Mouse (Mus musculus): Measurements from ENCODE around the gene Tfrc. TPM values are rescaled to one million over a fixed set of nuclear protein-coding genes. Genes with fewer than 3 reads are reported as not detected.
A peak's percentile ranks its signal among the peaks of the same experiment; 100 is the strongest.

The Tfrc gene
- polyA plus RNA-seq, 1 experiment from 2014 or later = 37.0 TPM

DNA sequence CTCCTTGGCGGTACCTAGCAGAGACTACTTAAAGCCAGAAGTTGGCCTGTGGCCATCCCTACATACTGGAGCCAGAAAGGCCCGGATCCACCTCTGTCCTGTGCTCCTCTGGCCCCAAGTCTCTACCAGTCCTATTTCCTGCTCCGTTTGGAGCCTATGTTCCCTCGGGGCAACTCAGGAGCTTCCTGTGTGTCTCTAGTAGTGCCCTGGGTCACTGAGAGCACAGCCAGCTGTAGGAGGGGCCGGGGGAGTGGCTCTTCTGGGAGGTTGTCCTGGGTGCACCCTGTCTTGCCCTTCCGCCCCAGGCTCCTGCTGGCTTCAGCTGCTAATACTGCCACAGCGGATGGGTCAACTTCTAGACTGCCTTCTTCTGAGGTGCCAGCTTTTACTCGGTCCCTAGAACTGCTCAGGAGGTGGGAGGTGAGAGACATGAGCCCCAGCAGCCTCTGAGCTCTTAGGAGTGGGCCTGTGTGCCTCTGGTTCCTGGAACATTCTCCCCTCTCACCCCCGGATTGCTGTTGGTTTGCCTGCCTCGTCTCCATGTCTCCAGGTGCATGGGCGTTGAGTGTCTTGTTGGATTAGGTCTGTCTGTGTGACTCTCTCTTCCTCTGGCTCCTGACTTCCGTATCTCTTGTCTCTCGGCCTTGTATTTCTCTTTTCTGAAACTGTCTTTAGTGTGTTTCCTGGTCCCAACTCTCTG is 64.3 kb downstream of the Tfrc start:
- H3K4me2 ChIP-seq (ENCODE audit: low read length) = no peak overlapping the region
- 59% methylated on average over 13 of the region's 13 CpGs for WGBS
- H3K27ac ChIP-seq = no peak overlapping the region
- no peak for TF ChIP-seq CTCF (IDR thresholded peaks at IDR 0.05; ENCODE audit: low read depth)
- H3K4me1 ChIP-seq (replicated peaks; ENCODE audit: insufficient read depth, low read length) = no peaks in the 10 kb centered on the region
- ATAC-seq (replicated peaks; ENCODE audit: low FRiP score, low read depth) = peak; percentile 70; the same call in 1 of the 2 replicates
- no peaks in the 10 kb centered on the region for H3K9me3 ChIP-seq (replicated peaks; ENCODE audit: low read length)
- no peaks in the 10 kb centered on the region for H3K27me3 ChIP-seq (ENCODE audit: insufficient read depth, low read length)
- peaks cover 38% of the 10 kb centered on the region for H3K36me3 ChIP-seq (ENCODE audit: insufficient read depth, low read length)
- DNase-seq (ENCODE audit: low spot score) = no peak
- no peak overlapping the region for H3K9ac ChIP-seq (ENCODE audit: low read depth, low read length)
- H3K4me3 ChIP-seq (replicated peaks; ENCODE audit: low read depth, low read length) = no peak overlapping the region

DNA sequence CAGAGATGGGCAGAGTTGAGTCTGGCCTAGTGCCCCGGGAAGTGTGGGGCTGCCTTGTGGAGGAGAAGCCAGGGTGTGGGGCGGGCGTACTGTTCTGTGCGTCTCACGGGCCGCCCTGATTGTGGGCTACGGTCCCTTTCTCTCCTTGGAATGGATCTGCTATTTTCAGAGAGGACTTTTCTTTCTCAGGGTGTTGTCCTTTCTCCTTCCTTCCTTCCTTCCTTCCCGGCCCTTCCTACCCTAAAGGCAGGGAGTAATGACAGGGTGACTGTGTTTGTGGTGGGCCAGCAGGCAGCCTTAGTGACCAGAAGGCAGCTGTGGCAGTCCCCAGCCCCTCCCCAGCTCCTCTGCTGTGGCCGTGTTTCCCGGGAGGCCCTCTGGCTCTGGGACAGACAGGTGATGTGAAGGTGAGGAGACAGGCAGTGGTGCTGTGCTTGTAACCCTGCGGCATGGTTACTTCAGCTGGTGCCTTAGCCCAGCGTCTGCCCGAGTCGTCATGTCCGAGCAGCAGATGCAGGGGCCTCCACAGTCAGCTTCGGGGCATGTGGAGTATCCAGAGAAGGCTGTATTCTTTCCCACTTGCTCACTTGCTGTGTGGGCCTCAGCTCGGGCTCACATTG is 65.5 kb downstream of the Tfrc start:
- DNase-seq (ENCODE audit: low spot score) (no peak), ATAC-seq (replicated peaks; ENCODE audit: low FRiP score, low read depth) (no peak)
- no peak for TF ChIP-seq CTCF (IDR thresholded peaks at IDR 0.05; ENCODE audit: low read depth)
- Histone ChIP-seq H3K36me3 (ENCODE audit: insufficient read depth, low read length) (peaks cover 38% of the 10 kb centered on the region), H3K27me3 (ENCODE audit: insufficient read depth, low read length) (no peaks in the 10 kb centered on the region), H3K4me3 (replicated peaks; ENCODE audit: low read depth, low read length) (no peak overlapping the region), H3K9me3 (replicated peaks; ENCODE audit: low read length) (no peaks in the 10 kb centered on the region), H3K9ac (ENCODE audit: low read depth, low read length) (no peak overlapping the region), H3K4me1 (replicated peaks; ENCODE audit: insufficient read depth, low read length) (no peaks in the 10 kb centered on the region), H3K27ac (no peak overlapping the region), H3K4me2 (ENCODE audit: low read length) (no peak overlapping the region)
- WGBS = 88% methylated on average over 17 of the region's 17 CpGs

DNA sequence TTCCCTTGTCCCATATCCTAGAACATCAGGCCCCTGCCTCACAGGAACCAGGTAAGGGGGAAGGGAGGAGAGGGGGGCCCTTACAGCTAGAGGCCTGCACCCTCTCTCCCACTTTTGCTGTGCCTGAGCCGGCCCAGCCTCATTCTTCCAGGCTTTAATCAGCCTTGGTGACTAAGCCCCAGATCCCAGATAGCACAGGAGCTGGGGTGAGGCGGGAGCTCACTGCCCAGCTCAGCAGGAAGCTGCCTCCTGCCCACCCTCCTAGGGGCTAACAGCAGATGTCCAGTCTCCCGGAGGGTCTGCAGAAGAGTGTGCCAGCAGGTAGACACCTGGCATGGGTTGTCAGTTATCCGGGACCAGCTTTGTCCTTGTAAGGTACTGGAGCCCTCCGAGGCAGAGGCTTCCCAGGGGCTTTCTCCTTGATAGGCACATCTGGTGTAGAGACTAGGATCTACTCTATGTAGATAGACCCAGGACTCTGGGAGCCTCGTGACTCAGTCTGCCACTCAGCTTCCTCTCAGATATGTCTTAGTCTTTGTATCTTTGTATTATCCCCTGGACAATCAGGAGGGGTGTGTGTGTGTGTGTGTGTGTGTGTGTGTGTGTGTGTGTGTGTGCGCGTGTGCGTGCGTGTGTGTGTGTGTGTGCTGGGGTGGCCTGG is 68.5 kb downstream of the Tfrc start:
- H3K9ac ChIP-seq (ENCODE audit: low read depth, low read length) = no peak overlapping the region
- H3K4me2 ChIP-seq (ENCODE audit: low read length) = no peak overlapping the region
- H3K36me3 ChIP-seq (ENCODE audit: insufficient read depth, low read length) = peaks cover 44% of the 10 kb centered on the region
- H3K27ac ChIP-seq = no peak overlapping the region
- 88% methylated on average over 10 of the region's 10 CpGs for WGBS
- no peak for TF ChIP-seq CTCF (IDR thresholded peaks at IDR 0.05; ENCODE audit: low read depth)
- no peaks in the 10 kb centered on the region for H3K4me1 ChIP-seq (replicated peaks; ENCODE audit: insufficient read depth, low read length)
- no peaks in the 10 kb centered on the region for H3K27me3 ChIP-seq (ENCODE audit: insufficient read depth, low read length)
- ATAC-seq (replicated peaks; ENCODE audit: low FRiP score, low read depth) = no peak
- H3K9me3 ChIP-seq (replicated peaks; ENCODE audit: low read length) = no peaks in the 10 kb centered on the region
- no peak overlapping the region for H3K4me3 ChIP-seq (replicated peaks; ENCODE audit: low read depth, low read length)
- DNase-seq (ENCODE audit: low spot score) = no peak

DNA sequence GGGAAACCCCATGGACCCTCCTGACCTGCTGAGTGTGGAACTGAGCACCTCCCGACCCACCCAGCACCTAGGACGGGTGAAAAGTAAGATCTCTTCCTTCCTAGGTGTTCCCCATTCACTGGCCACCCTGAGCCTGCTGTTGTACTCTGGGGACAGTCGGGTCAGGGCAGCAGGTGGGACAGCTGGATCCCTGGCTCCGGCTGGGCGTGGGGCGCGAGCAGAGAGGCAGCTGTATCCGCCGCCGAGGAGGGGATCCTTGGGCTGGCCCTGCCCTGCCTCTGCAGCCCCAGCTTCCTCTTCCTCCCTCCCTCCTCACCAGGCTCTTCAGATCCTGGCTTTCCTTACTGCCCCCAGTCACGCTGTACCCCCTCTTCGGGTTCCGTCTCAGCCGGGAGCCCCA is 69.2 kb downstream of the Tfrc start:
- Histone ChIP-seq H3K4me2 (ENCODE audit: low read length) (no peak overlapping the region), H3K27me3 (ENCODE audit: insufficient read depth, low read length) (no peaks in the 10 kb centered on the region), H3K27ac (no peak overlapping the region), H3K4me1 (replicated peaks; ENCODE audit: insufficient read depth, low read length) (no peaks in the 10 kb centered on the region), H3K9ac (ENCODE audit: low read depth, low read length) (no peak overlapping the region), H3K4me3 (replicated peaks; ENCODE audit: low read depth, low read length) (no peak overlapping the region), H3K9me3 (replicated peaks; ENCODE audit: low read length) (no peaks in the 10 kb centered on the region), H3K36me3 (ENCODE audit: insufficient read depth, low read length) (peaks cover 47% of the 10 kb centered on the region)
- DNase-seq (ENCODE audit: low spot score) (no peak), ATAC-seq (replicated peaks; ENCODE audit: low FRiP score, low read depth) (no peak)
- TF ChIP-seq CTCF (IDR thresholded peaks at IDR 0.05; ENCODE audit: low read depth) = no peak
- WGBS = 69% methylated on average over 14 of the region's 14 CpGs

DNA sequence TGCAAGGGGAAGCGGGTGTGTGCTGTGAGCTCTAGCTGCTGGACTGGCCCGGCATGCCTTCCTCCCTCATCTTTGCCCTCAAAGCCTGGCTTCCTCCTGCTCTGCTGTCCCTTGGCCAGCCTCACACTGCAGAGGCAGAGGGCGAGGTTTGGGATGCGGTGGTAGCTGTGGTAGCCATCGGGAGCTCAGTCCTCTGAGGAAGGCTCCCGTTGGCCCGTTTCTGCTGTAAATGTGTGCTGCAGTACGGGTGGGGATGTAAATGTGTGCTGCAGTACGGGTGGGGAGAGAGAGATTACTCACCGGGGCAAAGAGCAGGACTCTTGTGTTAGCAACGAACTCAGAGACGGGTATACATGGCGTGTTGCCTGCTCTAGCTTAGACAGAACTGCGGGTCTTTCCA is 70.1 kb downstream of the Tfrc start:
- Histone ChIP-seq H3K9ac (ENCODE audit: low read depth, low read length) (0 out of 2 replicates have a peak overlapping the region, but pooled peaks have one; percentile 37), H3K36me3 (ENCODE audit: insufficient read depth, low read length) (peaks cover 47% of the 10 kb centered on the region), H3K27ac (no peak overlapping the region), H3K4me3 (replicated peaks; ENCODE audit: low read depth, low read length) (no peak overlapping the region), H3K27me3 (ENCODE audit: insufficient read depth, low read length) (no peaks in the 10 kb centered on the region), H3K9me3 (replicated peaks; ENCODE audit: low read length) (no peaks in the 10 kb centered on the region), H3K4me1 (replicated peaks; ENCODE audit: insufficient read depth, low read length) (no peaks in the 10 kb centered on the region), H3K4me2 (ENCODE audit: low read length) (no peak overlapping the region)
- ATAC-seq (replicated peaks; ENCODE audit: low FRiP score, low read depth) (no peak), DNase-seq (ENCODE audit: low spot score) (no peak)
- WGBS = 80% methylated on average over 14 of the region's 14 CpGs
- no peak for TF ChIP-seq CTCF (IDR thresholded peaks at IDR 0.05; ENCODE audit: low read depth)

DNA sequence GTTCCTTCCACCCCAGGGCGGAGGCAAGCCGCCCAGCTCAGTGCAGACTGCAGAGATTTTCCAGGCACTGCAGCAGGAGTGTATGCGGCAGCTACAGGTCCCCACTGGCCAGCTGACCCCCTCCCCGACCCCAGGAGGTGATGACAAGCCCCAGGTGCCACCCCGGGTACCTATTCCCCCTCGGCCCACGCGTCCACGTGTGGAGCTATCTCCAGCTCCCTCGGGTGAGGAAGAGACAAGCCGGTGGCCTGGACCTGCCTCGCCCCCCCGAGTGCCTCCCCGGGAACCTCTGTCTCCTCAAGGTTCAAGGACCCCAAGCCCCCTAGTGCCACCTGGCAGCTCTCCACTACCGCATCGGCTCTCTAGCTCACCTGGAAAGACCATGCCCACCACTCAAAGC is 71.3 kb downstream of the Tfrc start:
- 91% methylated on average over 16 of the region's 16 CpGs for WGBS
- H3K36me3 ChIP-seq (ENCODE audit: insufficient read depth, low read length) = peaks cover 39% of the 10 kb centered on the region
- TF ChIP-seq CTCF (IDR thresholded peaks at IDR 0.05; ENCODE audit: low read depth) = no peak

More for the DNA sequence above, 71.3 kb downstream of the Tfrc start:
- Histone ChIP-seq H3K9me3 (replicated peaks; ENCODE audit: low read length) (no peaks in the 10 kb centered on the region), H3K4me1 (replicated peaks; ENCODE audit: insufficient read depth, low read length) (no peaks in the 10 kb centered on the region), H3K4me3 (replicated peaks; ENCODE audit: low read depth, low read length) (no peak overlapping the region), H3K27me3 (ENCODE audit: insufficient read depth, low read length) (no peaks in the 10 kb centered on the region), H3K27ac (no peak overlapping the region), H3K4me2 (ENCODE audit: low read length) (no peak overlapping the region), H3K9ac (ENCODE audit: low read depth, low read length) (no peak overlapping the region)
- ATAC-seq (replicated peaks; ENCODE audit: low FRiP score, low read depth) = no peak
- no peak for DNase-seq (ENCODE audit: low spot score)
